Mouse (Mus musculus) stomach, postnatal 0 days (tissue): Measurements from ENCODE around the gene Smc5.
A peak's percentile ranks its signal among the peaks of the same experiment; 100 is the strongest.

Source experiments
- CTCF ChIP-seq: IDR thresholded peaks from 2 replicates; pipeline ENCODE4 v1.5.1; 2016; ENCODE audit warnings: antibody characterized with exemption, low read depth, mild to moderate bottlenecking, moderate library complexity
- EP300 ChIP-seq: optimal IDR thresholded peaks from 2 replicates; pipeline ENCODE3; 2016; ENCODE audit warnings: antibody characterized with exemption

GRCm38 (mm10) chr19:23211325-23211724 lies 62.4 kb downstream of the Smc5 start:
- TF ChIP-seq EP300 (no peak), CTCF (peak; percentile 45)
